8 mouse cellular contexts compared by ENCODE assay signal in the genomic region with DNA sequence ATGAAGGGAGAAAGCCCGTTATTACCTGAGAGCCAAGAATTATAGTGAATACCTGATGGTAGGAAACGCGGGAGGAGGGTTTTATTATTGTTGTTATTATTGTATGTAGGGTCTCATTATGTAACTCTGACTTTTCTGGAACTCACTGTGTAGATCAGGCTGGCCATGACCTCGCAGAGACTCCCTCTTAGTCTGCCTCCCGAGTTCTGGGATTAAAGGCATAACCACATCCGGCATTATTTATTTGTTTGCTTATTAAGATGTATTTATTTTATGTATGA. TPM values are rescaled to one million over a fixed set of nuclear protein-coding genes. Genes with fewer than 3 reads are reported as not detected.
A peak's percentile ranks its signal among the peaks of the same experiment; 100 is the strongest.
DNase-seq lines count a peak whose midpoint lies in the region; ATAC-seq and TF ChIP-seq lines count a peak whose summit lies in the region.

No protein-coding gene starts in this region.

- peak overlapping the region; percentile 61 for H3K4me2 ChIP-seq in embryonic facial prominence, embryonic 14.5 days (ENCODE audit: low read depth, low read length)
- H3K4me2 ChIP-seq in intestine, embryonic 16.5 days (ENCODE audit: low read depth, low read length): peak overlapping the region; percentile 46
- peak overlapping the region; percentile 75 for H3K4me2 ChIP-seq in myocyte (ENCODE audit: low read depth)

- no peaks in the 10 kb centered on the region for H3K27me3 ChIP-seq in embryonic facial prominence, embryonic 14.5 days (replicated peaks; ENCODE audit: control insufficient read depth, insufficient read depth, low read length)
- no peaks in the 10 kb centered on the region for H3K27me3 ChIP-seq in intestine, embryonic 16.5 days (replicated peaks; ENCODE audit: control insufficient read depth, insufficient read depth, low read length)
- H3K27me3 ChIP-seq in myocyte (ENCODE audit: control insufficient read depth, insufficient read depth, insufficient read length): no peaks in the 10 kb centered on the region

- WGBS in embryonic facial prominence, embryonic 14.5 days: 40% methylated on average over 6 of the region's 6 CpGs
- WGBS in intestine, embryonic 16.5 days: 39% methylated on average over 6 of the region's 6 CpGs

- peaks cover 9% of the 10 kb centered on the region for H3K4me1 ChIP-seq in embryonic facial prominence, embryonic 14.5 days (ENCODE audit: control insufficient read depth, insufficient read depth, low read length)
- H3K4me1 ChIP-seq in intestine, embryonic 16.5 days (ENCODE audit: control insufficient read depth, insufficient read depth, low read length): peaks cover 3% of the 10 kb centered on the region

- no peak overlapping the region for H3ac ChIP-seq in myocyte (ENCODE audit: control insufficient read depth, insufficient read length)

- H3K4me3 ChIP-seq in layer of hippocampus, adult 2 months: peak overlapping the region; percentile 49
- H3K4me3 ChIP-seq in embryonic facial prominence, embryonic 14.5 days (ENCODE audit: low read depth, low read length): peak overlapping the region; percentile 72
- peak overlapping the region; percentile 76 for H3K4me3 ChIP-seq in intestine, embryonic 16.5 days (ENCODE audit: low read length)
- H3K4me3 ChIP-seq in myocyte: peak overlapping the region; percentile 74

- H3K36me3 ChIP-seq in embryonic facial prominence, embryonic 14.5 days (ENCODE audit: control insufficient read depth, insufficient read depth, low read length): peaks cover 20% of the 10 kb centered on the region
- H3K36me3 ChIP-seq in intestine, embryonic 16.5 days (ENCODE audit: control insufficient read depth, insufficient read depth, low read length): peaks cover 8% of the 10 kb centered on the region
- peaks cover 4% of the 10 kb centered on the region for H3K36me3 ChIP-seq in myocyte (ENCODE audit: control insufficient read depth, insufficient read depth)

- TF ChIP-seq POLR2A in myocyte (IDR thresholded peaks at IDR 0.05; ENCODE audit: insufficient read length, low read depth): no peak

- H3K9ac ChIP-seq in embryonic facial prominence, embryonic 14.5 days (ENCODE audit: low read depth, low read length): peak overlapping the region; percentile 54
- peak overlapping the region; percentile 54 for H3K9ac ChIP-seq in intestine, embryonic 16.5 days (ENCODE audit: low read depth, low read length)

- no peaks in the 10 kb centered on the region for H3K9me3 ChIP-seq in embryonic facial prominence, embryonic 14.5 days (ENCODE audit: control insufficient read depth, low read length)
- no peaks in the 10 kb centered on the region for H3K9me3 ChIP-seq in intestine, embryonic 16.5 days (ENCODE audit: control insufficient read depth, low read length)

- H3K79me2 ChIP-seq in myocyte (ENCODE audit: control insufficient read depth, insufficient read depth): peaks cover 30% of the 10 kb centered on the region

- no peak for TF ChIP-seq CTCF in layer of hippocampus, adult 2 months (conservative IDR thresholded peaks at IDR 0.05)

- intact Hi-C loops in left cerebral cortex, postnatal 10 days (cut with DNase I): loop anchor here (5.0 kb wide), 1 partner anchor 119 kb away; no protein-coding TSS in a partner anchor

- no peak for DNase-seq in layer of hippocampus, adult 2 months (ENCODE audit: low spot score in 2 of 2)
- DNase-seq in layer of hippocampus, postnatal 10 days (ENCODE audit: low spot score in 2 of 2): no peak
- no peak for DNase-seq in embryonic facial prominence, embryonic 14.5 days (ENCODE audit: low spot score)
- DNase-seq in left cerebral cortex, postnatal 10 days (ENCODE audit: extremely low spot score in 1 of 2, low spot score in 2 of 2): no peak
- DNase-seq in cerebellum, adult 9-10 months: no peak

- ATAC-seq in embryonic facial prominence, embryonic 14.5 days (ENCODE audit: low read depth): no peak
- ATAC-seq in intestine, embryonic 16.5 days: no peak
- no peak for ATAC-seq in CD4-positive, CD25-positive, alpha-beta regulatory T cell, adult 4 months

- peak overlapping the region; percentile 94 for H3K27ac ChIP-seq in layer of hippocampus, adult 2 months
- H3K27ac ChIP-seq in embryonic facial prominence, embryonic 14.5 days (replicated peaks; ENCODE audit: low read depth, low read length): peak overlapping the region; percentile 65; the same call in 1 of the 2 replicates
- peak overlapping the region; percentile 35 for H3K27ac ChIP-seq in intestine, embryonic 16.5 days (ENCODE audit: low read length)

TF ChIP-seq in myocyte, 11 proteins besides CTCF, POLR2A, EP300 and RAD21:
- no peak for TF ChIP-seq TCF12 (IDR thresholded peaks at IDR 0.05; ENCODE audit: insufficient read depth, poor library complexity, severe bottlenecking)

RNA-seq across cellular contexts. Expression of a gene that starts 0.5 kb away (rescaled TPM):
- 10 to 100 TPM; 68.7 to 75.0 TPM for total RNA-seq in layer of hippocampus, adult 2 months (2021)
- total RNA-seq in layer of hippocampus, postnatal 10 days (2021): 100 to 1,000 TPM in 1 of 2 experiments, 10 to 100 TPM in 1; 97.6 to 113 TPM
- polyA plus RNA-seq in embryonic facial prominence, embryonic 14.5 days (2014; fragmentation: Nextera tagmentation; extraction: Ambion mirVana): 143 TPM in 2 replicates
- 156 and 157 TPM in 2 replicates for polyA plus RNA-seq in intestine, embryonic 16.5 days (2015; fragmentation: Nextera tagmentation; extraction: Ambion mirVana)
- 48.7 TPM for polyA plus RNA-seq in myocyte (2012; fragmentation: generic; extraction: Trizol)
- 100 to 1,000 TPM; 120 to 124 TPM for total RNA-seq in left cerebral cortex, postnatal 10 days (2021)
- polyA plus RNA-seq in CD4-positive, CD25-positive, alpha-beta regulatory T cell, adult 4 months (2017; shearing (Covaris generic)): 100 to 1,000 TPM; 119 to 260 TPM

RNA-seq across cellular contexts. Expression of a gene that starts 0.7 kb away (rescaled TPM):
- total RNA-seq in layer of hippocampus, adult 2 months (2021): 100 to 1,000 TPM in 1 of 2 experiments, 10 to 100 TPM in 1; 96.8 to 111 TPM
- total RNA-seq in layer of hippocampus, postnatal 10 days (2021): 100 to 1,000 TPM; 160 to 220 TPM
- polyA plus RNA-seq in embryonic facial prominence, embryonic 14.5 days (2014; fragmentation: Nextera tagmentation; extraction: Ambion mirVana): 365 and 376 TPM in 2 replicates
- 415 and 469 TPM in 2 replicates for polyA plus RNA-seq in intestine, embryonic 16.5 days (2015; fragmentation: Nextera tagmentation; extraction: Ambion mirVana)
- 258 TPM for polyA plus RNA-seq in myocyte (2012; fragmentation: generic; extraction: Trizol)
- total RNA-seq in left cerebral cortex, postnatal 10 days (2021): 100 to 1,000 TPM; 147 to 154 TPM
- 100 to 1,000 TPM in 1 of 2 experiments, 10 to 100 TPM in 1; 26.7 to 265 TPM for polyA plus RNA-seq in CD4-positive, CD25-positive, alpha-beta regulatory T cell, adult 4 months (2017; shearing (Covaris generic))

RNA-seq across cellular contexts. Expression of a gene that starts 12.7 kb away (rescaled TPM):
- 100 to 1,000 TPM in 1 of 2 experiments, 10 to 100 TPM in 1; 80.1 to 110 TPM for total RNA-seq in layer of hippocampus, adult 2 months (2021)
- total RNA-seq in layer of hippocampus, postnatal 10 days (2021): 100 to 1,000 TPM; 166 to 194 TPM
- polyA plus RNA-seq in embryonic facial prominence, embryonic 14.5 days (2014; fragmentation: Nextera tagmentation; extraction: Ambion mirVana): 336 and 395 TPM in 2 replicates
- polyA plus RNA-seq in intestine, embryonic 16.5 days (2015; fragmentation: Nextera tagmentation; extraction: Ambion mirVana): 300 and 311 TPM in 2 replicates
- 1,152 TPM for polyA plus RNA-seq in myocyte (2012; fragmentation: generic; extraction: Trizol)
- 100 to 1,000 TPM; 200 to 228 TPM for total RNA-seq in left cerebral cortex, postnatal 10 days (2021)
- 100 to 1,000 TPM; 116 to 398 TPM for polyA plus RNA-seq in CD4-positive, CD25-positive, alpha-beta regulatory T cell, adult 4 months (2017; shearing (Covaris generic))

RNA-seq across cellular contexts. Expression of a gene that starts 27.1 kb away (rescaled TPM):
- 100 to 1,000 TPM; 213 to 217 TPM for total RNA-seq in layer of hippocampus, adult 2 months (2021)
- 100 to 1,000 TPM; 231 to 243 TPM for total RNA-seq in layer of hippocampus, postnatal 10 days (2021)
- polyA plus RNA-seq in embryonic facial prominence, embryonic 14.5 days (2014; fragmentation: Nextera tagmentation; extraction: Ambion mirVana): 69.9 and 71.6 TPM in 2 replicates
- 17.8 and 23.4 TPM in 2 replicates for polyA plus RNA-seq in intestine, embryonic 16.5 days (2015; fragmentation: Nextera tagmentation; extraction: Ambion mirVana)
- polyA plus RNA-seq in myocyte (2012; fragmentation: generic; extraction: Trizol): 16.9 TPM
- total RNA-seq in left cerebral cortex, postnatal 10 days (2021): 100 to 1,000 TPM; 236 to 246 TPM
- polyA plus RNA-seq in CD4-positive, CD25-positive, alpha-beta regulatory T cell, adult 4 months (2017; shearing (Covaris generic)): 10 to 100 TPM; 14.9 to 20.3 TPM

Comparison
In these comparisons a context has a peak if more than half of its experiments do, and no peak if none do; other contexts are left out.
1. H3K27ac ChIP-seq: peak in every context shown above with its lines; median percentile 94 in layer of hippocampus, adult 2 months; 65 in embryonic facial prominence, embryonic 14.5 days; 35 in intestine, embryonic 16.5 days.